Mouse (Mus musculus) adipocyte (in vitro differentiated cells): ENCODE measurements around the gene Tmem260.

ENCODE experiments used
- DNase-seq: peaks from one replicate; pipeline ENCODE4 v3.0.0-alpha.2; 2016; ENCODE audit warnings: low spot score

The Tmem260 gene

DNA sequence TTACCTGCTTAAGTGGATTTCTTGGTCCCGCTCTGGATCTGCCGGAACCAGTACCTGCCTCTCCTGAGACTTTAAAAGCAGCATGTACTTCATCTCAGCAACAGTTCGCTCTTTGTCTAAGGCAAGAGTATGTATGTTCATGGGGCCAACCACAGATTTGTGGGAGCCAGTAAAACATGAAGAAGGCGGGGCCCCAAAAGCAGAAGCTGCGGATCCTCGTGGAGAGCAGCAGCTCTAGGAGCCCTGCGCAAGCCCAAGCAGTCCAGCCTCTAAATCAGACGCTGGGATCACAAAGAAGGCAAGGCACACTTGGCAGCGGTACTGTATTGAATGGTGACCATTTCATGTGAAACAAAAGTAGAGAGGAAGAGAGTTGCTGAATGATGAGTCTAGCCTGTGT is 107.8 kb downstream of the Tmem260 start:
- DNase-seq: no peak

DNA sequence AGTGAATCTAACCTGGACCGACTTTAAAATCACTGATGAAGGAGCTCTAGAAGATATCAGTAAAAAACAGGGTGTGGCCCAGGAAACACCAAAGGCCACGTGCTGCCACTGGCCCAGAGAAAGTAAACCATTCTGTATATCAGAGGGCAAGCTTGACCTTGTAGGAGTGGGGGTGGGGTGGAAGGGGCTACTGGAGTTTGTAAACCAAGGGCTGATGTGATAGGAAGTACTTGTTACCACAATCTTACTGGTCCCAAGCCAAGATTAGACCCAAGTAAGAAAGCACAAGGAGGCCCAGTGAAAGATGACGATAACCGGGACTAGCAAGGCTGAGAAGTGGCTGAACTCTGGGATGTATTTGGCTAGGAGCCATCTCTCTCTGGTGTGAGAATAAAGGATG is 113.1 kb downstream of the Tmem260 start:
- DNase-seq: no peak

DNA sequence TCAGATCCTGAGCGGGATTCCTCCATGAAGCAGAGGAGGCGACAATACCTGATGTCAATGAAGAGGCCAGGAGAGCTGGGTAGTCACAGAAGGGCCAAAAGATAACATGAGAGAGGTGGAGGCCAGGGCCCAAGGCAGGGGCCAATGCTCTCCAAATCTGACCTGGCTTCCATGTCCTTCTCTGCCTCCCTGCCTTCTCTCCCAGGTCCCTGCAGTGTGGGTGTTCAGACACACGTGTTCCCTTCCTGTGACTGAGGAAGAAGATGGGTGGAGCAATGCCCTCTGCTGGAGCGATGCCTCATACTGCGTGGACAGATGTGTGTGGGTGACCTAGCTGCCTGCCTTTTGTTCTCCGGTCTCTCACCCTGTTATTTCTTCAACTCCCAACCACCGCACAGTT is 113.8 kb downstream of the Tmem260 start:
- no peak for DNase-seq

DNA sequence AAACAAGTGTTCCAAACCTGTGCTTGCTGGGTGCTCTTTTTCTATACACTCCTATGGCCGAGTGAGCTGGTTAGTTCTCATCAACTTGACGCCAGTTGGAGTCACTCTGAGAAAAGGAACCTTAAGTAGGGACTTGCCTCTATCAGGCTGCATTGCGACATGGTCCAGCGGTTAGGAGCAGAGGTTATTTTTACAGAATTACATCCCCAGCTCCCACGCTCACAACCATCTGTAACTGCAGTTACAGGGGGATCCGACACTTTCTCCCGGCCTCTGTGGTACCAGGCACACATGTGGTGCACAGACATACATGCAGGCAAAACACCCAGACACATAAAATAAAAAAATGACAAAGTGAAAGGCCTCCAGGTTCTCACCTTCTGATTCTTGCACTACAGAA is 120.7 kb downstream of the Tmem260 start:
- no peak for DNase-seq
